Mouse (Mus musculus): Measurements from ENCODE around the gene Atxn7l1.

The Atxn7l1 gene

GRCm38 (mm10) chr12:33147497-33148267 lies at the start of gene Atxn7l1:
Gene Atxn7l1 (plus strand): TSS chr12:33147693.
- peak; percentile 91 to 97 for DNase-seq (ENCODE audit: low spot score in 2 of 2)

DNA sequence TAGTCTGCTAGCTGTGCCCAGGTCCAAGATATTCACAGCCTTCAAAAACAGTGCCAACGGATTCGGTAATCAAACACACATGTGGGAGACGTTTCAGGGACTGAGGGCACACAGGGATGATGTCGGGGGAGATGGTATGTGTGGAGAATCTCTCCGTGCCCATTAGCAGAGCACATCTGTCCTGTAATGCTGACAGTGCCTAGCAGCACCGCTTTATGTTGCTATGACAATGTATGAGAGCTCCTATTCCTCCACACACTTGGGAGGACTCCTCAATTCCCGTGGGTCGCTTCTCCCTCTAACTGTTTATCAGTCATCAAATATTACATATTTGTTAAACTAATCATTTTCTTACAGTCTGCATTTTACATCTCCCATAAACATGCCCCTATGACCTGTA lies 45.9 kb upstream of the Atxn7l1 start:
- no peak for DNase-seq (ENCODE audit: low spot score in 2 of 2)

GRCm38 (mm10) chr12:33102342-33103115 lies 45.0 kb upstream of the Atxn7l1 start:
- no peak for DNase-seq (ENCODE audit: low spot score in 2 of 2)

- no peak for DNase-seq (ENCODE audit: low spot score in 2 of 2)
Observed at GRCm38 (mm10) chr12:33105724-33106123, 41.8 kb upstream of the Atxn7l1 start.

- no peak for DNase-seq (ENCODE audit: low spot score in 2 of 2)
Observed at GRCm38 (mm10) chr12:33106438-33107167, 40.9 kb upstream of the Atxn7l1 start.

DNA sequence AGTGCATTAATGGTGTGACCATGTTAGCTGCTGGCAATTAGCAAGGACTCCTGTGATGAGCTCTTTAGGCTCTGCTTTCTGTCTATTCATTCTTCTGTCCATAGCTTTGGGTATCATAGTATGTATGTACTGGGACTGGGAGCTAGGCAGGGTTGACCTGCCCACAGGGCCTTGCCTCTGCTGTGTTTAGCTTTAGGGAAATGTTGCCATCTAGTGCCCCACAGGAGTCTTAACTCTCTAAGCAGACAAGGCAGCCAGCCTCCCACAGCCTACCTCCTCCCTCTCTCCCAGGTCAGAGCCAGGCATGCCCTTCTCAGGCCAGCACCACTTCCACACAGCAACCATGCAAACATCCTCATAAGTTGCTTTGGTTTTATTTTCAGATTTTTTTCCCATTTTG lies 38.0 kb upstream of the Atxn7l1 start:
- no peak for DNase-seq (ENCODE audit: low spot score in 2 of 2)

- DNase-seq (ENCODE audit: low spot score in 2 of 2), result no peak
Observed at GRCm38 (mm10) chr12:33110894-33111471, 36.5 kb upstream of the Atxn7l1 start.

DNA sequence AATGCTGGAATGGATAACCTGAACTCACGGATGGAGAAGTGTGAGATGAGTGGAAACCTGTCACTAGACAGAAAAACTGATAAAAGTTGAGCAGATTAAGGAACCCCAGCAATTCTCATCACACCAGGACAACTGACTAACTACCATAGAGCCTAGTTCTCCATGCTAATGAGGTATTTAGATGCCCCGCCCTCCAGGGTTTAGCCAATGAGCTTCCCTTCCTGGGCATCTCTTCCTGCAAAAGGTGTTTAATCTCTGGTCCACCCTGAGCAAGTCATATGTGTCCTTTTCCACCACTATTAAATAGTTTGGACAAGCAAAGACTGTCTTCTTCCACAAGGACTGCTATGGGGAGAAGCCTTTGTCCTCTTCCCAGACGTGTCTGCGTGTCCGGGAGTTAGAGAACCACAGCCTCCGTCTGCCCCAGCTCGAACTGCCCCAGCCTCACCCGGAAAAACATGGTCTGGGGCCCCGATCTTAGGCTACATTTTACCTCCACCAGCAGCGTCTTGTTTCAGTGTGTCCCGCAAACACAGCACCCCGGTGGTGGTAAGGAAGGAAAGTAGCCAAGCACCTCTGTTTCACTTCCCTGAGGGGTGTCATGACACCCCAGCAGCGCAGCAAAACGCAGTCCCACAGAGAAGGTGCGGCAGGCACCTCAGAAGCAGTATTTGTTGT lies 28.7 kb upstream of the Atxn7l1 start:
- DNase-seq (ENCODE audit: low spot score in 2 of 2), result no peak

- no peak for DNase-seq (ENCODE audit: low spot score in 2 of 2)
Observed at GRCm38 (mm10) chr12:33125594-33126227, 21.8 kb upstream of the Atxn7l1 start.

- no peak for DNase-seq (ENCODE audit: low spot score in 2 of 2)
Observed at GRCm38 (mm10) chr12:33126243-33126642, 21.2 kb upstream of the Atxn7l1 start.

GRCm38 (mm10) chr12:33128121-33128520 lies 19.4 kb upstream of the Atxn7l1 start:
- no peak for DNase-seq (ENCODE audit: low spot score in 2 of 2)

GRCm38 (mm10) chr12:33128702-33129101 lies 18.8 kb upstream of the Atxn7l1 start:
- no peak for DNase-seq (ENCODE audit: low spot score in 2 of 2)

DNA sequence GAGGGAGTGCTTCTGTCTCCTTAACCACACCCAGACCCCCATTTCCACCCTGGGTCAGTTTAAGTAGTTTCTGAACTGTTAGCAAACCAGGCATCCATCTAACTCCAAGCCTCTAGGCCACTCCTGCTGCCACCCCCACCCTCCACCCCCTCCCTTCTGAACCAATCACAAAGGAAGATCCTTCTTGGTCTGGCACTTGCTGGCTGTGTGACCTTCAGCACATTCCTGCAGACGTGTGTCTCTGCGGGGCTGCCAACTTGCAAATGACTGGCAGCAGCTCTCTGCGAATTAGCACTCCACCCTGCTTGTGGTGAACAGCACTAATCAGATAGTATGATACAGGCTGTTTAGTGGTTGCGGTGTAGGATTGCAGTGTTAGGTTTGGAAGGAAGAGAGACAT lies 18.1 kb upstream of the Atxn7l1 start:
- DNase-seq (ENCODE audit: low spot score in 2 of 2), result no peak

- DNase-seq (ENCODE audit: low spot score in 2 of 2), result no peak
Observed at GRCm38 (mm10) chr12:33130401-33130800, 17.1 kb upstream of the Atxn7l1 start.

GRCm38 (mm10) chr12:33131796-33132195 lies 15.7 kb upstream of the Atxn7l1 start:
- DNase-seq (ENCODE audit: low spot score in 2 of 2), result no peak

GRCm38 (mm10) chr12:33137857-33138256 lies 9.6 kb upstream of the Atxn7l1 start:
- DNase-seq (ENCODE audit: low spot score in 2 of 2), result no peak

DNA sequence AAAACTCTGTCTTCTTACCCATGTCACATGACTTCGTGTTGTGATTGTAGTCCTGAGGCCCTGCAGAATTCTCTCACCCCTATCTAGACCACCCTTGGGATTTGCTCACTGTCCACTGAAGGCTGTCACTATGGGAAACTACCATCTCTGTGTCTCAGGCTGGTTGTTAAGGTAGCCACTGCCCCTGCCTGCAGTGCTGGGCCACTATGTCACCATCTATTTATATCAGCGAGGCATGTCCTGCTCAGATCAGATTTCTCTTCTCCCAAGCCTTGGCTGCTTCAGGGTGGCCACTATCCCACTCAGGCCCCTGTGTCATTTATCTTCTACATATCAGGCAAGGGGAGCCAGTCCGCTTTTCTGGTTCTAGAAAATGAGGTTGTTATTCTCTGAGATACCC lies 8.4 kb upstream of the Atxn7l1 start:
- DNase-seq (ENCODE audit: low spot score in 2 of 2), result no peak

DNA sequence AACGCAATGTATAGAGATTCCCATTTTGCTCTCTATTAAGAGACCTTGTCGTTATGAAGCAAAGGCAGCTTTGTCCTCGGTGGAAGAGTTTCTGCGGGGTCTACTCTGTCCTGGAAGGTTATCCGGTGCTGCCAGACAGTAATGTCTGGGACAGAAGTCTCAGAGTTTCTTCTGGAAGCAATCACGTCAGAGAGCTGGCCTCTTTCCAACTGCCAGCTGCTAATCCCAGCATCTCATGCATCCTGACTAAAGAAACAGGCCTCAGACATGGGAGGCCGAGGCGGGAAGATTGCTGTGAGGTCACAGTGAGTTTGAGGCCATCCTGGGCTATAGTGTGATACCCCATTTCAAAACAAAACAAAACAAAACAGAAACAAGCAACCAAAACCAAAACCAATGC lies 3.0 kb upstream of the Atxn7l1 start:
- no peak for DNase-seq (ENCODE audit: low spot score in 2 of 2)

DNA sequence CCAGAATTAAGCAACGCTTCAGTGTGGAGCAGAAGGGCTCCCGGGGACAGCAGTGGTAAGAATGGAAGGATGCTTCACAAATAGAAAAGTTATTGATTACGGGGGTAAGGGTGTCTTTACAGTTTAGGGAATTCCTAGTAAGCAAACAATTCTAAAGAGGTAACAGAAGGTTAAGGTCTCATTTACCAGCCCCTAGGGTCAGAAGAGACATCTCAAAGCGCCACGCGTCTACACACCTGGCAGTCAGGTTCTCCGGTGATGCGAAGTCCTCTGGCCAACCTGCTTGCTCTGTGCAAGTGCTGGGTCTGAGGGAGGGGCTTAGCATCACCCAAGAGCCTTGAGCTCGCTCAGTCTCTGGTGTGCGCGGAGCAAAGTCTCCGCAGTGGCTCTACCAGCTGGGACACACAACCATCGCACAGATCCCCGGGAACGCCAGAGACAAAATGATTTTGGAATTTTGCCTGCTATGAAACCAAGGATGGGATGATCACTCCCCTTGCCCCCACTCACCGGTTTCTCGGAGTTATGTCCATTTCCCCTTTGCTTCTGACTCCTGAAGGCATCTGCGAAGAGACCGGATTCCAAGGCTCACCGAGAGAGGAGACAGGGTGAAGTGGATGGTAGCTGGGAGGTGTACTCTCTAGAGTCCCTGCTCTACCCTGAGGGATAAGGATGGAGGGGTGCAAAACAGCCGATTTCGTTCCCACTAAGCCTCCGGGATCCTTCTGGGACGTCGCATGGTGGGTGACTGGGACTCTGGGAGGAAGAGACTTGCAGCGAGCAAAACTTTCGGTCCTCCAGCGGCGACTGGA lies 665 bp upstream of the Atxn7l1 start:
- no peak for DNase-seq (ENCODE audit: low spot score in 2 of 2)

DNA sequence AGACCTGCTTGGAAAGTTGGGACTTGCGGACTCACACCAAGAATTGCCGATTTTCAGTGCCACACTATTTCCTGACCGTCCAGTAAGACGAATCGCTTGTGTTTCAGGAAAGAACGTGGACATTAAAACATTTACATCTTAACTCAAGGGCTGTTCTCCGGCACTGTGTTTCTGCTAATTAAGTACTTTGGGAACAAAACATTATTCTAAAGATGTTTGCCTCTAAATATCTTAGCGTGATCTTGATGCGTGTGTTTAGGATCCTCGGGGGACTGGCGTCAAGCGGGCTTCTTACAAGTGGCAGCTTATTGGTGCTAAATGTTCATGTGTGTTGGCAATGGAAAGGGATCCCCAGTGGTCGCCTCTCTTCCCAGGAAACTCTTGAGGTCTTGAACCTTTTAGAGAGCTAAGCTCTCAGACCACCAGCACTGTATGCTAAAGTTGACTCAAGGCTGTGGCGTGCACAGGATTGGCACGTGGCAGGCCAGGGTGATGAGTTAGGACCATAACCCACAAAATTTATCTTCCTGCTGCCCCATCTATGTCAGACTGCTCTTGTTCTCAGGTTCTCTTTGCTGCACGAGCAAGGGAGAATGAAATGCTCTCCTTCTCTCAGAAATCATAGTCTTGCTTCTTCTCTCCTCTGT lies 2.2 kb downstream of the Atxn7l1 start:
- no peak for DNase-seq (ENCODE audit: low spot score in 2 of 2)

Data from cerebellum, postnatal 4 days (tissue).